Mouse (Mus musculus) CH12.LX (cell line): ENCODE measurements at regions not wholly inside any gene's neighbourhood (a gene's known extent, or its start where the extent isn't known, plus 50 kb on each side); places are given as distances from the start of the nearest gene placed in this dataset.

Experiments
- DNase-seq: peaks from one replicate; pipeline ENCODE4 v3.0.0-alpha.2; 2013; ENCODE audit errors: extremely low read depth
- H3K27ac ChIP-seq: 2 replicates; pipeline ENCODE4 v1.5.1; 2012; ENCODE audit warnings: low read depth, mild to moderate bottlenecking, control low read depth, moderate library complexity; ENCODE audit not compliant: insufficient read depth
- H3K27me3 ChIP-seq: replicated peaks from 2 replicates; pipeline ENCODE3; 2012; ENCODE audit warnings: inconsistent platforms
- H3K36me3 ChIP-seq, 2 experiments: replicated peaks in 1 of 2; 2 replicates each; pipeline versions ENCODE3 to v1.6.1; 2012; ENCODE audit warnings: inconsistent platforms in 1 of 2, low read length in 1 of 2, mild to moderate bottlenecking in 1 of 2, mixed read lengths in 1 of 2, moderate library complexity in 1 of 2; ENCODE audit not compliant: control insufficient read depth in 1 of 2, insufficient read depth in 1 of 2
- H3K4me1 ChIP-seq, 2 experiments: 2 replicates each; pipeline ENCODE4 v1.6.1; 2012; ENCODE audit warnings: inconsistent platforms in 1 of 2, moderate library complexity in 1 of 2; ENCODE audit not compliant: insufficient read depth in 2 of 2, control insufficient read depth in 1 of 2
- H3K4me2 ChIP-seq: 2 replicates; pipeline ENCODE4 v1.6.1; 2012; ENCODE audit warnings: low read depth, mild to moderate bottlenecking, control low read depth; ENCODE audit not compliant: poor library complexity, insufficient read depth, severe bottlenecking
- H3K4me3 ChIP-seq, 3 experiments: fragments of 150-350 bp in 1 of 3; sonication (generic) in 1 of 3; replicated peaks in 1 of 3; 2 replicates each; pipeline versions ENCODE3 to v1.5.1; 2011 to 2012; ENCODE audit warnings: low read depth in 2 of 3, low read length in 2 of 3, mild to moderate bottlenecking in 2 of 3, moderate library complexity in 2 of 3, control low read depth in 1 of 3, improper control_type of control experiment in 1 of 3, inconsistent platforms in 1 of 3, mixed read lengths in 1 of 3; ENCODE audit not compliant: poor library complexity in 1 of 3
- H3K79me2 ChIP-seq: replicated peaks from 2 replicates; pipeline ENCODE4 v1.6.1; 2012; ENCODE audit warnings: mild to moderate bottlenecking, moderate library complexity; ENCODE audit not compliant: control insufficient read depth, poor library complexity, insufficient read depth, severe bottlenecking; ENCODE audit errors: extremely low read depth
- H3K9ac ChIP-seq: 2 replicates; pipeline ENCODE4 v1.6.1; 2012; ENCODE audit warnings: low read depth, mild to moderate bottlenecking, control low read depth, moderate library complexity; ENCODE audit not compliant: insufficient read depth
- H3K9me3 ChIP-seq: replicated peaks from 2 replicates; pipeline ENCODE3; 2012; ENCODE audit warnings: low read length, inconsistent platforms, mixed read lengths
- BHLHE40 ChIP-seq: IDR thresholded peaks from 2 replicates; pipeline ENCODE4 v1.6.1; 2011; ENCODE audit warnings: mild to moderate bottlenecking, low read depth, low read length, improper control_type of control experiment
- CHD1 ChIP-seq: IDR thresholded peaks from 2 replicates; pipeline ENCODE4 v1.6.1; 2012; ENCODE audit warnings: low read depth, low read length, improper control_type of control experiment, inconsistent platforms
- CHD2 ChIP-seq: IDR thresholded peaks from 2 replicates; pipeline ENCODE4 v1.6.1; 2011; ENCODE audit warnings: low read length, improper control_type of control experiment
- E2F4 ChIP-seq: IDR thresholded peaks from 2 replicates; pipeline ENCODE4 v1.6.1; 2011; ENCODE audit warnings: low read depth, low read length, improper control_type of control experiment; ENCODE audit not compliant: insufficient replicate concordance
- ELF1 ChIP-seq: IDR thresholded peaks from 2 replicates; pipeline ENCODE4 v1.6.1; 2014; ENCODE audit warnings: low read depth, mild to moderate bottlenecking, inconsistent platforms, low read length, improper control_type of control experiment
- JUN ChIP-seq: IDR thresholded peaks from 2 replicates; pipeline ENCODE4 v1.6.1; 2011; ENCODE audit warnings: low read depth, mild to moderate bottlenecking, low read length, improper control_type of control experiment, moderate library complexity; ENCODE audit not compliant: insufficient read depth
- JUND ChIP-seq: conservative IDR thresholded peaks from 2 replicates; pipeline ENCODE4 v1.6.1; 2011; ENCODE audit warnings: low read depth, low read length, improper control_type of control experiment
- MAX ChIP-seq: IDR thresholded peaks from 2 replicates; pipeline ENCODE4 v1.6.1; 2011; ENCODE audit warnings: low read length, improper control_type of control experiment
- MAZ ChIP-seq: IDR thresholded peaks from 2 replicates; pipeline ENCODE4 v1.6.1; 2012; ENCODE audit warnings: low read depth, mild to moderate bottlenecking, inconsistent platforms, low read length, improper control_type of control experiment, moderate library complexity
- MEF2A ChIP-seq: IDR thresholded peaks from 2 replicates; pipeline ENCODE4 v1.6.1; 2014; ENCODE audit warnings: low read depth, mild to moderate bottlenecking, inconsistent platforms, low read length, improper control_type of control experiment, borderline replicate concordance
- MYC ChIP-seq: IDR thresholded peaks from 2 replicates; pipeline ENCODE4 v1.6.1; 2011; ENCODE audit warnings: low read depth, mild to moderate bottlenecking, improper control_type of control experiment, low read length
- NRF1 ChIP-seq: IDR thresholded peaks from 2 replicates; pipeline ENCODE4 v1.6.1; 2014; ENCODE audit warnings: low read depth, mild to moderate bottlenecking, inconsistent platforms, low read length, improper control_type of control experiment, moderate library complexity
- POLR2A ChIP-seq: IDR thresholded peaks from 2 replicates; pipeline ENCODE4 v1.6.1; 2011; ENCODE audit warnings: low read depth, mild to moderate bottlenecking, improper control_type of control experiment, low read length
- POLR2AphosphoS2 ChIP-seq: IDR thresholded peaks from 2 replicates; pipeline ENCODE4 v1.6.1; 2011; ENCODE audit warnings: low read depth, low read length, improper control_type of control experiment
- RAD21 ChIP-seq: IDR thresholded peaks from 2 replicates; pipeline ENCODE4 v1.6.1; 2011; ENCODE audit warnings: low read depth, mild to moderate bottlenecking, low read length, improper control_type of control experiment, moderate library complexity
- RCOR1 ChIP-seq: conservative IDR thresholded peaks from 2 replicates; pipeline ENCODE4 v1.6.1; 2012; ENCODE audit warnings: low read depth, mild to moderate bottlenecking, inconsistent platforms, low read length, improper control_type of control experiment
- SIN3A ChIP-seq: IDR thresholded peaks from 2 replicates; pipeline ENCODE4 v1.6.1; 2012; ENCODE audit warnings: low read length, improper control_type of control experiment, inconsistent platforms
- SMC3 ChIP-seq: IDR thresholded peaks from 2 replicates; pipeline ENCODE4 v1.6.1; 2011; ENCODE audit warnings: low read depth, low read length, improper control_type of control experiment
- TCF12 ChIP-seq: IDR thresholded peaks from 2 replicates; pipeline ENCODE4 v1.6.1; 2014; ENCODE audit warnings: low read depth, mild to moderate bottlenecking, inconsistent platforms, low read length, improper control_type of control experiment
- USF1 ChIP-seq: IDR thresholded peaks from 2 replicates; pipeline ENCODE4 v1.6.1; 2014; ENCODE audit warnings: low read depth, mild to moderate bottlenecking, inconsistent platforms, low read length, improper control_type of control experiment
- USF2 ChIP-seq: conservative IDR thresholded peaks from 2 replicates; pipeline ENCODE4 v1.6.1; 2011; ENCODE audit warnings: low read depth, low read length, improper control_type of control experiment
- ZC3H11A ChIP-seq: IDR thresholded peaks from 2 replicates; pipeline ENCODE4 v1.6.1; 2012; ENCODE audit warnings: low read depth, mild to moderate bottlenecking, inconsistent platforms, low read length, improper control_type of control experiment
- ZNF384 ChIP-seq: IDR thresholded peaks from 2 replicates; pipeline ENCODE4 v1.6.1; 2012; ENCODE audit warnings: low read depth, low read length, improper control_type of control experiment, inconsistent platforms
- dilution Hi-C: fragments of 300-500 bp; cut with MboI; formaldehyde crosslinking; loops from 2 replicates; pipeline ENCODE4 v1.14.3; 2020; ENCODE audit warnings: low sequenced_read_pairs; ENCODE audit not compliant: extremely low pct_unique_long_range_greater_than_20kb, extremely low pct_ligation_motif_present
- in situ Hi-C: fragments of 300-500 bp; cut with MboI; formaldehyde crosslinking; loops from 3 replicates; pipeline ENCODE4 v1.14.3; 2019; ENCODE audit warnings: low sequenced_read_pairs, low pct_ligation_motif_present, low pct_unique_long_range_greater_than_20kb, mixed read lengths

DNA sequence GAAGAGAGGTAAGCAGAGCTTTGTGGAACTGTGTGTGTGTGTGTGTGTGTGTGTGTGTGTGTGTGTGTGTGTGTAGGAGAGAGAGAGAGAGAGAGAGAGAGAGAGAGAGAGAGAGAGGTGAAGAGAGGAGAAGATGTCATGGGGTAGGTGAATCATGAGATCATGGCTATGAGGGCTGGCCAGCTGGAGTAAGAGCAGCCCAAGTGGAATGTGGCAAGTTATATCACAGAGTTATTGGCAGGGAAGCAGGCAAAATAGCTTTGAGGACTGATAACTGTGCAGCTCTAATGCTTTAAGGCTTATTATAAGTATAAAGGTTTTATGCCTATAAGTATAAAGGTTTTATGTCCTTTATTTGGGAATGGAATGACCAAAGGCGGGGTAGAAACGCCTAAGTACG is 180.9 kb upstream of the Arid1b start:
- H3K9me3 ChIP-seq = no peaks in the 10 kb centered on the region
- H3K4me2 ChIP-seq = no peak overlapping the region
- H3K4me1 ChIP-seq = peaks cover 0 to 3% of the 10 kb centered on the region in 2 experiments; a peak in 1 of 4 replicates
- no peak for DNase-seq
- H3K27ac ChIP-seq = no peak overlapping the region
- no peaks in the 10 kb centered on the region for H3K79me2 ChIP-seq
- dilution Hi-C loops (no loop called here), in situ Hi-C loops (no loop called here)
- TF ChIP-seq SMC3 (no peak), BHLHE40 (no peak), ELF1 (no peak), MAZ (no peak), MEF2A (no peak), NRF1 (no peak), MYC (no peak), CHD1 (no peak), ZNF384 (no peak), RAD21 (no peak), JUN (no peak), USF2 (no peak)
- no peaks in the 10 kb centered on the region for H3K36me3 ChIP-seq
- H3K9ac ChIP-seq = no peak overlapping the region
- H3K27me3 ChIP-seq = no peaks in the 10 kb centered on the region
- H3K4me3 ChIP-seq = no peak overlapping the region

- dilution Hi-C loops = no loop called here
- no peak for DNase-seq
- in situ Hi-C loops = no loop called here
- no peak overlapping the region for H3K27ac ChIP-seq
- no peak overlapping the region for H3K9ac ChIP-seq
- H3K4me3 ChIP-seq = no peak overlapping the region
- no peaks in the 10 kb centered on the region for H3K9me3 ChIP-seq
- H3K27me3 ChIP-seq = no peaks in the 10 kb centered on the region
- H3K79me2 ChIP-seq = no peaks in the 10 kb centered on the region
- H3K36me3 ChIP-seq = no peaks in the 10 kb centered on the region
- no peak for TF ChIP-seq USF2
- no peak for TF ChIP-seq POLR2A
- no peak for TF ChIP-seq JUND
- no peak for TF ChIP-seq RCOR1
- no peak for TF ChIP-seq E2F4
- no peak for TF ChIP-seq NRF1
- no peak for TF ChIP-seq POLR2AphosphoS2
- no peak for TF ChIP-seq ZC3H11A
- TF ChIP-seq TCF12 = no peak
- TF ChIP-seq MAZ = no peak
- TF ChIP-seq MYC = no peak
- TF ChIP-seq USF1 = no peak
- no peak for TF ChIP-seq CHD2
- TF ChIP-seq SIN3A = no peak
- no peak for TF ChIP-seq MAX
- H3K4me1 ChIP-seq = peaks cover 0 to 3% of the 10 kb centered on the region in 2 experiments; a peak in 1 of 4 replicates
- H3K4me2 ChIP-seq = no peak overlapping the region
Observed at GRCm38 (mm10) chr17:4813666-4814065, 180.5 kb upstream of the Arid1b start.
